Mouse (Mus musculus): Measurements from ENCODE around the gene Asxl2.
A peak's percentile ranks its signal among the peaks of the same experiment; 100 is the strongest.

Gene Asxl2

DNA sequence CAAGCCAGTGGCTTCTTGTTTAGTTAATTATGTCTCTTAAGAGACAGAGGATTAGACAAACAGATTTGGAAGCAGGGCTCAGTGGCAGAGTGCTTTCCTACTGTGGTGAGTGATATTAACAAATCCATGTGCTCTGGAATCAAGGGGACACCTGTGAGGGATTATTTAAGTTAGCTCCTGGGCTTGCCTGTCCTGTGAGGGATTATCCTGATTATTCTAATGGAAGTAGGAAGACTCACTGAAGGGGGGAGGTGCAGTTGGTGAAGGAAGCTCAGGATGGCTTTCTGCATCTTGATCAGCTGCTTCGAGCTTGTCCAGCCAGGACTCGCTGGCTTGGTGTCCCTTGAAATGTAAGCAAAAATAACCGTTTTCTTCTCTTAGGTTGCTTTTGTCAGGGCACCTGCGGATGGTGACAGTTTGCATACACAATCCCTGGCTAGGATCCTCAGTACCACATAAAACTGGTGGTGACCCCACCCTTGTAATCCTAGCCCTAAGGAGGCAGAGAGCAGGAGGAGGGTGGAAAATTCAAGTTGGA, 119.5 kb downstream of the Asxl2 start:
- DNase-seq (ENCODE audit: low spot score) = no peak

DNA sequence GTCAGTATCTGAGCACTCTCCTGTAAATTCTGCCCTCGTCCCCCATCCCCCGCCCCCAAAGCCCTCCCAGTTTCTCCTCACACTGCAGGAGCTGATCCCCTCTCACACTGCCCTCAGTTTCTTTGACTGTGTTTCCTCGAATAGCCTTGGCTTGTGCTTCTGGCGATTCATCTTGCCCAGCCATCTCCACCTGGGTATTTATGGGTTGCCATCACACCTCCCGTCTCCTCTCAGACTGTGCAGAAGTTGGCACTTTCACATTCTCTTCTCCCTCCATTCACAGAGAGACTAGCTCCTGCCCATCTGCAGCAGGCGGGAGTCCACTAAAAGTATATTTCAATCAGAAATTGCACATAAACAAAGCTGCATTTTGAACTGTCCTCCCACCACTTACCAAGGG, 120.1 kb downstream of the Asxl2 start:
- no peak for DNase-seq (ENCODE audit: low spot score)

DNA sequence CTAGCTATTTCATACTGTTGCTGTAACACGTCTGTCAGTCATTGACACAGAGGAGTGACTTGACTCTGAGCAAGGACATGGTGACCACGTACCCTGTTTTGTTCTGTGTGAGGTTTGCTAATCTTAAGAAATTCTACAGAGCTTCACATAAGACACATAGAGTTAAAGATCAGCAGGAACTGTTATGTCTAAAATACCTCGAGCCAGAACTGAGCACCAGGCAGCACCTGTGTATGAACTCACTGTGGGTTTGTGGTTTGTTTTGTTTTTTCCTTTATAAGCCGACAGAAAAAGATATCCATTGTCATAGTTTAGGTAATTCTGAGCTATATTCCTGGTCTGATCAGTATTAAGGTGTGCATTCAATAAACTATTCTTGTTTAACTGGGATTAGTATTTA, 120.8 kb downstream of the Asxl2 start:
- DNase-seq (ENCODE audit: low spot score) = no peak

DNA sequence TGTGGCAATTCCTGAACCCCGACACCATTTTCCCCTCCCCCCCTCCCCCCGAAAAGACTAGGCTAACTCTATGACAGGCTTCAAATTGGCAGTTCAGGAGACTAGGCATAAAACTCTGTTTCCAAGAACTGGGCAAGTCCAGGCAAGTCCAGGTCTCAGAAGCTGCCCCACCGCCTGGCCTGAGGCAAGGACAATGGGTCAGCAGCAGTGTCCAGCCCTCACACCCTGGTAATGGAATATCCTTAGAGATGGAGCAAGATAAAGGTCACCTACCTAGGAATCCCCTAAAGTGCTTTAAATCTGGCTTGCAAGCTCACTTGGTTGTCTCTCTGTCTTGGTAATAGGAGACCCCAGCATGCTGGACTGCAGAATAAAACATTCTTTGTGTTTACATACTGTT, 121.3 kb downstream of the Asxl2 start:
- DNase-seq (ENCODE audit: low spot score) = no peak

DNA sequence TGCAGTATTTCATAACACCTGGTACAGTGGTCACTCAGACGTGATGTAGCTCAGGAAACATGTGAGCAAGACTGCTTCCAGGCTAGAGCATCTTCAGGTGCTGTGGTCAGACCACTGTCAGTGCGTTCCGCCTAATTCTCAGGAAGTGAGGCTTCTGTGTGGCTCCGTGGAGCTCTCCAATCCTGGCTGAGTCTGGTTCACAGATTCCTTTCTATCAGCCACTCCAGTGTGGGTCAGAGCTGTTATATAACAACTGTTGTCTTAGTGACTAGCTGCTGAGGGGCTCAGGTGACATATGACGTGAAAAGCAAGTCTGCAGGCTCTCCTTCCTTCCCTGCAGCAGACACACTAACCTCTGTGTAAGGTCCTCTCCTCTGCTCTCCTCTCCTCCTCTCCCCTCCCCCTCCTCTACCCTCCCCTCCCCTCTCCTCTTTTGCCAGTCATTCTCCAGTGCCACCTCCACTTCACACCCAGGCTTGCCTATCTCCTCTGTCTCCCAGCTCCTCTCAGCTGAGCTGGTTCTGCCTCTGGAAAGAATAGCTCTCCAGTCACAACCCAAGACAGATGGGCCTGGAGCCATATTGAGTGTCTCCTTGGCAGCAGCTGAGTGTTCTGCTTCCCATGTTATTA, 122.0 kb downstream of the Asxl2 start:
- no peak for DNase-seq (ENCODE audit: low spot score)

DNA sequence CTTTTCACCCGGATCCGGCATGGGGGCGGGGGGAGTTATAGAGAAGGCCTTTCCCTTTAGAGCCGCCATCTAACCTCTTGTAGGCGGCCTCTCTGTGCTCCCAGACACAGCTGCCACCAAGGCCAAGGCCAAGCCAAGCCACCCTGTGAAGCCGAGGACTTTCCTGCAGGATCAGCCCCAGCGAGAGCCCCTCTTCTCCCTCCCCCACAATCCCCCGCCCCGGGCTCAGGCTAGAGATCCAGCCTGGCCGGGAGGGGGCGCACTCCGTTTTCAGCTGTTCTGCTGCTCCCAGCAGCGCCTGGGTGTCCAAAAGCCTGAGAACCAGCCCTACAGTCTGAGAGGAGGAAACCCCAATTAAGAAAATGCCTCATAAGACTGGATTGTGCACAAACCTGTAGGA, 123.6 kb downstream of the Asxl2 start:
- peak; percentile 63 for DNase-seq (ENCODE audit: low spot score)
